Mouse (Mus musculus) heart, adult 2 months (tissue): ENCODE results near the gene Olfr483.

ENCODE experiments used
- CTCF ChIP-seq: fragments of 200-600 bp; IDR thresholded peaks from 2 replicates; pipeline ENCODE4 v1.8.1; 2022; ENCODE audit warnings: antibody characterized with exemption, mild to moderate bottlenecking, moderate library complexity
- EP300 ChIP-seq: fragments of 200-500 bp; IDR thresholded peaks from 2 replicates; pipeline ENCODE4 v1.6.1; 2011; ENCODE audit warnings: low read depth, low read length, control low read depth; ENCODE audit not compliant: insufficient read depth
- POLR2A ChIP-seq: fragments of 200-500 bp; IDR thresholded peaks from 2 replicates; pipeline ENCODE4 v1.6.1; 2011; ENCODE audit warnings: mild to moderate bottlenecking, low read depth, low read length, control low read depth; ENCODE audit not compliant: insufficient read depth

- TF ChIP-seq CTCF (no peak), POLR2A (no peak), EP300 (no peak)
Observed at GRCm38 (mm10) chr7:108121416-108121815, 20.8 kb downstream of the Olfr483 start.
